Mouse (Mus musculus) thymus, adult 2 months (tissue): ENCODE data around the gene Galntl5.
"Not testable (repeated sequence)": the region's sequence is repeated elsewhere in the genome, so short reads cannot be mapped to it uniquely, and the experiment has no call there.

Experiments
- CTCF ChIP-seq: fragments of 200-500 bp; IDR thresholded peaks from 2 replicates; pipeline ENCODE4 v1.5.1; 2012; ENCODE audit warnings: mild to moderate bottlenecking, control low read depth, low read length, moderate library complexity, borderline replicate concordance; ENCODE audit not compliant: control insufficient read depth, poor library complexity, insufficient read depth; ENCODE audit errors: extremely low read depth
- POLR2A ChIP-seq: fragments of 200-500 bp; IDR thresholded peaks from 2 replicates; pipeline ENCODE4 v1.6.1; 2012; ENCODE audit warnings: mild to moderate bottlenecking, low read length, control low read depth, moderate library complexity; ENCODE audit not compliant: control insufficient read depth, poor library complexity, insufficient read depth; ENCODE audit errors: extremely low read depth

DNA sequence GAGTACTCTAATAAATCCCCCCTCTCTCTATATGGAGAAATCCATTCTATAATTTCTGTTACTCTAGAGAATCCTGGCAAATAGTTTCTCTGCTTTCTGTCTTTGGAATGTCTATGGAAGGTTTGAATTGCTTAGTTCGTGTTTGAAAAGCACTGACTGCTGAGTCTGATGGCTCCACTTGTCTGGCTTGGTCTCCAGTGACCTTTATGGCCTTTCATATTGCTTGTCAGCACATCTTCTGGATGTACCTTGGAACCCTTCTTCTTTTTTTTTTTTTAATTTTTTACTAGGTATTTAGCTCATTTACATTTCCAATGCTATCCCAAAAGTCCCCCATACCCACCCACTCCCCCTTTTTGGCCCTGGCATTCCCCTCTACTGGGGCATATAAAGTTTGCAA is 43.1 kb downstream of the Galntl5 start:
- TF ChIP-seq CTCF, POLR2A: not testable (repeated sequence)
